Mouse (Mus musculus) C2C12 (cell line): Measurements from ENCODE around the gene Arhgef19.

Experiments
- CEBPB ChIP-seq: IDR thresholded peaks from one replicate; pipeline ENCODE4 v1.6.1; 2011; ENCODE audit warnings: low read depth, mild to moderate bottlenecking, control low read depth, moderate library complexity
- CTCF ChIP-seq: IDR thresholded peaks from one replicate; pipeline ENCODE4 v1.5.1; 2011; ENCODE audit not compliant: control insufficient read depth, insufficient read depth, insufficient read length
- MAX ChIP-seq: IDR thresholded peaks from one replicate; pipeline ENCODE4 v1.6.1; 2011; ENCODE audit warnings: mild to moderate bottlenecking, control low read depth
- MYOD1 ChIP-seq: IDR thresholded peaks from one replicate; pipeline ENCODE4 v1.6.1; 2011; ENCODE audit warnings: low read depth; ENCODE audit not compliant: control insufficient read depth, insufficient read length
- USF1 ChIP-seq: IDR thresholded peaks from one replicate; pipeline ENCODE4 v1.6.1; 2011; ENCODE audit warnings: low read depth, mild to moderate bottlenecking, control low read depth, moderate library complexity

- TF ChIP-seq MAX (no peak), CTCF (no peak), MYOD1 (no peak), CEBPB (no peak), USF1 (no peak)
Measured at GRCm38 (mm10) chr4:141248614-141248978, 9.3 kb downstream of the Arhgef19 start.
